Mouse (Mus musculus) embryonic facial prominence, embryonic 11.5 days (tissue): ENCODE data around the gene Cdc37l1. TPM values are rescaled to one million over a fixed set of nuclear protein-coding genes. Genes with fewer than 3 reads are reported as not detected.

Source experiments
- ATAC-seq: fragments of 200-750 bp; cut with Nextera tagmentation; replicated peaks from 2 replicates; pipeline ENCODE4 v1.8.0; 2017; ENCODE audit warnings: low read depth; ENCODE audit not compliant: insufficient number of reproducible peaks, low FRiP score, low TSS enrichment
- DNase-seq: peaks from one replicate; pipeline ENCODE4 v3.0.0-alpha.2; 2015; ENCODE audit warnings: low spot score
- H3K27ac ChIP-seq: fragments of 300-500 bp; sonication (generic); replicated peaks from 2 replicates; pipeline ENCODE4 v1.5.1; 2014; ENCODE audit warnings: mild to moderate bottlenecking, low read depth, low read length, control low read depth
- H3K27me3 ChIP-seq: fragments of 300-500 bp; sonication (generic); 2 replicates; pipeline ENCODE4 v1.6.1; 2014; ENCODE audit warnings: mild to moderate bottlenecking, low read length, moderate library complexity, mixed read lengths; ENCODE audit not compliant: control insufficient read depth, insufficient read depth
- H3K36me3 ChIP-seq: fragments of 300-500 bp; sonication (generic); replicated peaks from 2 replicates; pipeline ENCODE4 v1.6.1; 2014; ENCODE audit warnings: low read depth, mild to moderate bottlenecking, low read length, moderate library complexity, mixed read lengths; ENCODE audit not compliant: control insufficient read depth, insufficient read depth
- H3K4me1 ChIP-seq: fragments of 300-500 bp; sonication (generic); 2 replicates; pipeline ENCODE4 v1.6.1; 2014; ENCODE audit warnings: low read length, mixed read lengths; ENCODE audit not compliant: control insufficient read depth, insufficient read depth
- H3K4me2 ChIP-seq: fragments of 300-500 bp; sonication (generic); 2 replicates; pipeline ENCODE4 v1.6.1; 2014; ENCODE audit warnings: low read depth, mild to moderate bottlenecking, control low read depth, low read length, moderate library complexity
- H3K4me3 ChIP-seq: fragments of 300-500 bp; sonication (generic); 2 replicates; pipeline ENCODE4 v1.5.1; 2014; ENCODE audit warnings: low read depth, low read length, control low read depth
- H3K9ac ChIP-seq: fragments of 300-500 bp; sonication (generic); replicated peaks from 2 replicates; pipeline ENCODE4 v1.6.1; 2014; ENCODE audit warnings: mild to moderate bottlenecking, control low read depth, low read length
- H3K9me3 ChIP-seq: fragments of 300-500 bp; sonication (generic); replicated peaks from 2 replicates; pipeline ENCODE4 v1.6.1; 2016; ENCODE audit warnings: mild to moderate bottlenecking, low read length, inconsistent platforms, mixed read lengths; ENCODE audit not compliant: control insufficient read depth
- WGBS: fragments of 180-500 bp; shearing (Covaris S2); extraction: QIAGEN DNeasy Blood & Tissue Kit; methylation state at CpG from one replicate; pipeline ENCODE4 v1.1.7; 2014; 5-methylcytosine and 5-hydroxymethylcytosine counted together
- polyA plus RNA-seq: library from polyadenylated mRNA; unstranded; fragments of >200 nt; fragmentation: Nextera tagmentation; extraction: Ambion mirVana; gene quantifications from 2 replicates; pipeline ENCODE4 v1.2.1, GENCODE M21; 2014

Cdc37l1 gene
- polyA plus RNA-seq, 1 experiment from 2014 or later, result 39.8 TPM

- Histone ChIP-seq H3K4me3 (no peak overlapping the region), H3K4me2 (0 out of 2 replicates have a peak overlapping the region, but pooled peaks have one; percentile 0), H3K36me3 (no peaks in the 10 kb centered on the region), H3K4me1 (0 out of 2 replicates have a peak, but pooled peaks cover 2% of the 10 kb centered on the region), H3K9me3 (no peaks in the 10 kb centered on the region), H3K9ac (no peak overlapping the region), H3K27me3 (no peaks in the 10 kb centered on the region), H3K27ac (no peak overlapping the region)
- peak; percentile 57 for ATAC-seq
- 17% methylated on average over 18 of the region's 18 CpGs for WGBS
- peak; percentile 96 for DNase-seq
These were observed 73.6 kb downstream of the Cdc37l1 start for GRCm38 (mm10) chr19:29063577-29064363.

- H3K27me3 ChIP-seq, result no peaks in the 10 kb centered on the region
- ATAC-seq, result no peak
- H3K36me3 ChIP-seq, result no peaks in the 10 kb centered on the region
- no peak overlapping the region for H3K4me2 ChIP-seq
- no peak for DNase-seq
- 60% methylated on average over 9 of the region's 9 CpGs for WGBS
- H3K4me1 ChIP-seq, result peaks cover 2% of the 10 kb centered on the region; the same call in 1 of the 2 replicates
- H3K4me3 ChIP-seq, result no peak overlapping the region
- H3K27ac ChIP-seq, result 0 out of 2 replicates have a peak overlapping the region, but pooled peaks have one; percentile 20
- H3K9ac ChIP-seq, result no peak overlapping the region
- H3K9me3 ChIP-seq, result no peaks in the 10 kb centered on the region
These were observed 74.4 kb downstream of the Cdc37l1 start for GRCm38 (mm10) chr19:29064451-29065102.

- Histone ChIP-seq H3K4me2 (peak overlapping the region; percentile 13; the same call in 1 of the 2 replicates), H3K4me3 (no peak overlapping the region), H3K27me3 (no peaks in the 10 kb centered on the region), H3K9ac (no peak overlapping the region), H3K36me3 (no peaks in the 10 kb centered on the region), H3K9me3 (no peaks in the 10 kb centered on the region), H3K27ac (no peak overlapping the region), H3K4me1 (peaks cover 2% of the 10 kb centered on the region; the same call in 1 of the 2 replicates)
- no peak for ATAC-seq
- DNase-seq, result peak; percentile 42
- WGBS, result 15% methylated on average over 11 of the region's 11 CpGs
These were observed 76.9 kb downstream of the Cdc37l1 start for GRCm38 (mm10) chr19:29066981-29067471.

GRCm38 (mm10) chr19:29069195-29069594 lies 79.0 kb downstream of the Cdc37l1 start:
- ATAC-seq, result no peak
- H3K9me3 ChIP-seq, result no peaks in the 10 kb centered on the region
- 79% methylated on average over 5 of the region's 5 CpGs for WGBS
- no peaks in the 10 kb centered on the region for H3K27me3 ChIP-seq
- no peak for DNase-seq
- H3K4me2 ChIP-seq, result no peak overlapping the region
- no peaks in the 10 kb centered on the region for H3K36me3 ChIP-seq
- H3K27ac ChIP-seq, result no peak overlapping the region
- peaks cover 2% of the 10 kb centered on the region; the same call in 1 of the 2 replicates for H3K4me1 ChIP-seq
- no peak overlapping the region for H3K9ac ChIP-seq
- no peak overlapping the region for H3K4me3 ChIP-seq

- Histone ChIP-seq H3K36me3 (no peaks in the 10 kb centered on the region), H3K4me3 (no peak overlapping the region)
- 81% methylated on average over 6 of the region's 6 CpGs for WGBS
These were observed 84.7 kb downstream of the Cdc37l1 start for GRCm38 (mm10) chr19:29074802-29075201.

More at GRCm38 (mm10) chr19:29074802-29075201, 84.7 kb downstream of the Cdc37l1 start:
- H3K4me1 ChIP-seq, result no peaks in the 10 kb centered on the region
- ATAC-seq (no peak), DNase-seq (no peak)
- no peaks in the 10 kb centered on the region for H3K9me3 ChIP-seq
- H3K4me2 ChIP-seq, result no peak overlapping the region
- H3K27ac ChIP-seq, result no peak overlapping the region
- H3K27me3 ChIP-seq, result no peaks in the 10 kb centered on the region
- H3K9ac ChIP-seq, result no peak overlapping the region

Other genes starting within 250 kb of the Cdc37l1 start
- gene Slc1a1, start 155.3 kb upstream of the Cdc37l1 start, polyA plus RNA-seq, result 0.79 and 0.98 TPM in 2 replicates
- 8.4 and 9.2 TPM in 2 replicates for gene Plpp6, start 26.4 kb upstream of the Cdc37l1 start, polyA plus RNA-seq
- 0.18 and 0.35 TPM in 2 replicates for gene 4430402I18Rik, start 22.6 kb upstream of the Cdc37l1 start, polyA plus RNA-seq
- gene Ak3, start 57.6 kb downstream of the Cdc37l1 start, polyA plus RNA-seq, result 89.7 and 94.5 TPM in 2 replicates
- 71.5 and 73.3 TPM in 2 replicates for gene Rcl1, start 111.0 kb downstream of the Cdc37l1 start, polyA plus RNA-seq